Mouse (Mus musculus) neural tube, embryonic 12.5 days (tissue): ENCODE measurements around the gene Rmi2. TPM values are rescaled to one million over a fixed set of nuclear protein-coding genes. Genes with fewer than 3 reads are reported as not detected.

Source experiments
- ATAC-seq: fragments of 200-750 bp; cut with Nextera tagmentation; 2 replicates; pipeline ENCODE4 v1.8.0; 2017; ENCODE audit warnings: low read depth, mild to moderate bottlenecking, moderate TSS enrichment, moderate library complexity; ENCODE audit not compliant: low FRiP score
- H3K27ac ChIP-seq: fragments of 300-500 bp; sonication (generic); 2 replicates; pipeline ENCODE4 v1.5.1; 2016
- H3K27me3 ChIP-seq: fragments of 300-500 bp; sonication (generic); replicated peaks from 2 replicates; pipeline ENCODE4 v1.6.1; 2016; ENCODE audit warnings: mild to moderate bottlenecking
- H3K36me3 ChIP-seq: fragments of 300-500 bp; sonication (generic); 2 replicates; pipeline ENCODE4 v1.6.1; 2016; ENCODE audit warnings: mild to moderate bottlenecking
- H3K4me1 ChIP-seq: fragments of 300-500 bp; sonication (generic); 2 replicates; pipeline ENCODE4 v1.6.1; 2016
- H3K4me2 ChIP-seq: fragments of 300-500 bp; sonication (generic); replicated peaks from 2 replicates; pipeline ENCODE4 v1.6.1; 2016; ENCODE audit warnings: mild to moderate bottlenecking
- H3K4me3 ChIP-seq: fragments of 300-500 bp; sonication (generic); 2 replicates; pipeline ENCODE4 v1.5.1; 2016
- H3K9ac ChIP-seq: fragments of 300-500 bp; sonication (generic); 2 replicates; pipeline ENCODE4 v1.6.1; 2016; ENCODE audit warnings: mild to moderate bottlenecking
- H3K9me3 ChIP-seq: fragments of 300-500 bp; sonication (generic); 2 replicates; pipeline ENCODE4 v1.6.1; 2016; ENCODE audit warnings: mild to moderate bottlenecking
- WGBS: fragments of 180-500 bp; shearing (Covaris S2); methylation state at CpG from one replicate; pipeline ENCODE4 v1.1.7; 2016; 5-methylcytosine and 5-hydroxymethylcytosine counted together
- polyA plus RNA-seq: library from polyadenylated mRNA; unstranded; fragments of >200 nt; fragmentation: Nextera tagmentation; extraction: Ambion mirVana; gene quantifications from 2 replicates; pipeline ENCODE4 v1.2.1, GENCODE M21; 2016

The Rmi2 gene
- polyA plus RNA-seq, 1 experiment from 2014 or later: 1.9 TPM

- no peak overlapping the region for H3K4me2 ChIP-seq
- H3K27me3 ChIP-seq: no peaks in the 10 kb centered on the region
- H3K9ac ChIP-seq: no peak overlapping the region
- no peak overlapping the region for H3K27ac ChIP-seq
- 0 out of 2 replicates have a peak, but pooled peaks cover 5% of the 10 kb centered on the region for H3K4me1 ChIP-seq
- H3K36me3 ChIP-seq: no peaks in the 10 kb centered on the region
- ATAC-seq: no peak
- no peaks in the 10 kb centered on the region for H3K9me3 ChIP-seq
- no peak overlapping the region for H3K4me3 ChIP-seq
- WGBS: 87% methylated on average over 2 of the region's 2 CpGs
Measured at GRCm38 (mm10) chr16:10940661-10941060, 105.8 kb downstream of the Rmi2 start.

Other genes starting within 250 kb of the Rmi2 start
- gene Socs1, start 49.5 kb upstream of the Rmi2 start, polyA plus RNA-seq: 3.0 and 3.6 TPM in 2 replicates
- not detected in 2 replicates for gene Tnp2, start 46.4 kb upstream of the Rmi2 start, polyA plus RNA-seq
- not detected in 2 replicates for gene Prm3, start 44.1 kb upstream of the Rmi2 start, polyA plus RNA-seq
- not detected in 2 replicates for gene Prm2, start 38.9 kb upstream of the Rmi2 start, polyA plus RNA-seq
- gene Prm1, start 29.2 kb upstream of the Rmi2 start, polyA plus RNA-seq: not detected in 2 replicates
- not detected in 2 replicates for gene Gm11172, start 22.1 kb upstream of the Rmi2 start, polyA plus RNA-seq
- 115 and 117 TPM in 2 replicates for gene Snn, start 225.9 kb downstream of the Rmi2 start, polyA plus RNA-seq
- gene Litaf, start 231.1 kb downstream of the Rmi2 start, polyA plus RNA-seq: 47.7 and 52.1 TPM in 2 replicates